Mouse (Mus musculus): ENCODE data around the gene Scel.

DNA sequence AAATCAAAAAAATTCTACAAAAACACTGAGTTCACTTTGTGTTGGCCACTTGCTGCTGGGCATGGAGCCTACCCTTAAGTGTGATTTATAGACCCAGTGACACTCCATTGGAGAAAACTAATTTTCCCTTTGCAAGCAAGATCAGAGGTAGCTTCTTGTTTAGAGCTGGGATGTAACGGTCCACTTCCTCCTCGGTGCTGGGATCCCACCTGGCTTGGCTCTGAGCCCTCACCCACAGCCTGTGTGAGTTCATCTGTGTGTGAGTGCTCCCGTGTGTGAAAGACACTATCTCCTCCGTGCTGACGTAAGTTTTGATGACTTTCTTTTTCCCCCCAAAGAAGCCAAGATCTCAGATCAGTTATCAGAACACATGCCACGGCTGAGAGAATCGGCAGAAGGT, 62.7 kb downstream of the Scel start:
- no peak for TF ChIP-seq CTCF (IDR thresholded peaks at IDR 0.05; ENCODE audit: control insufficient read depth, insufficient read depth, low read length)
- TF ChIP-seq POLR2A (IDR thresholded peaks at IDR 0.05; ENCODE audit: borderline replicate concordance, control insufficient read depth, low read depth, low read length): no peak

Measured in bone marrow, adult 2 months (tissue).